Mouse (Mus musculus): ENCODE measurements at regions not wholly inside any gene's neighbourhood (a gene's known extent, or its start where the extent isn't known, plus 50 kb on each side); places are given as distances from the start of the nearest gene placed in this dataset.
A peak's percentile ranks its signal among the peaks of the same experiment; 100 is the strongest.

GRCm38 (mm10) chr4:137216908-137217497 is 60.3 kb upstream of the Wnt4 start:
- no peak for DNase-seq (ENCODE audit: low spot score)

- no peak for DNase-seq (ENCODE audit: low spot score)
These were observed 62.7 kb upstream of the Wnt4 start for GRCm38 (mm10) chr4:137214573-137214972.

- DNase-seq (ENCODE audit: low spot score): no peak
These were observed 64.4 kb upstream of the Wnt4 start for GRCm38 (mm10) chr4:137212846-137213245.

GRCm38 (mm10) chr4:137212106-137212505 is 65.2 kb upstream of the Wnt4 start:
- DNase-seq (ENCODE audit: low spot score): no peak

GRCm38 (mm10) chr4:137211288-137211687 is 66.0 kb upstream of the Wnt4 start:
- no peak for DNase-seq (ENCODE audit: low spot score)

- no peak for DNase-seq (ENCODE audit: low spot score)
These were observed 66.8 kb upstream of the Wnt4 start for GRCm38 (mm10) chr4:137210525-137210924.

GRCm38 (mm10) chr4:137200968-137201367 is 76.3 kb upstream of the Wnt4 start:
- peak; percentile 54 for DNase-seq (ENCODE audit: low spot score)

- no peak for DNase-seq (ENCODE audit: low spot score)
These were observed 76.9 kb upstream of the Wnt4 start for GRCm38 (mm10) chr4:137200426-137200825.

- DNase-seq (ENCODE audit: low spot score): no peak
These were observed 80.8 kb upstream of the Wnt4 start for GRCm38 (mm10) chr4:137196491-137196974.

- DNase-seq (ENCODE audit: low spot score): no peak
These were observed 83.2 kb upstream of the Wnt4 start for GRCm38 (mm10) chr4:137194106-137194505.

- DNase-seq (ENCODE audit: low spot score): no peak
These were observed 86.7 kb upstream of the Wnt4 start for GRCm38 (mm10) chr4:137190625-137191024.

GRCm38 (mm10) chr4:137189801-137190200 is 87.5 kb upstream of the Wnt4 start:
- DNase-seq (ENCODE audit: low spot score): no peak

GRCm38 (mm10) chr4:137189058-137189457 is 88.2 kb upstream of the Wnt4 start:
- DNase-seq (ENCODE audit: low spot score): no peak

- DNase-seq (ENCODE audit: low spot score): no peak
These were observed 89.7 kb upstream of the Wnt4 start for GRCm38 (mm10) chr4:137187592-137187991.

- no peak for DNase-seq (ENCODE audit: low spot score)
These were observed 90.2 kb upstream of the Wnt4 start for GRCm38 (mm10) chr4:137187051-137187450.

GRCm38 (mm10) chr4:137185001-137185400 is 92.3 kb upstream of the Wnt4 start:
- DNase-seq (ENCODE audit: low spot score): no peak

- no peak for DNase-seq (ENCODE audit: low spot score)
These were observed 94.0 kb upstream of the Wnt4 start for GRCm38 (mm10) chr4:137183181-137183850.

- no peak for DNase-seq (ENCODE audit: low spot score)
These were observed 94.7 kb upstream of the Wnt4 start for GRCm38 (mm10) chr4:137182547-137182946.

GRCm38 (mm10) chr4:137181252-137181651 is 96.0 kb upstream of the Wnt4 start:
- no peak for DNase-seq (ENCODE audit: low spot score)

GRCm38 (mm10) chr4:137180083-137180482 is 97.2 kb upstream of the Wnt4 start:
- no peak for DNase-seq (ENCODE audit: low spot score)

GRCm38 (mm10) chr4:137178833-137179232 is 98.5 kb upstream of the Wnt4 start:
- DNase-seq (ENCODE audit: low spot score): no peak

- peak; percentile 27 for DNase-seq (ENCODE audit: low spot score)
These were observed 112.4 kb upstream of the Wnt4 start for GRCm38 (mm10) chr4:137164933-137165332.

- peak; percentile 83 for DNase-seq (ENCODE audit: low spot score)
These were observed 112.9 kb upstream of the Wnt4 start for GRCm38 (mm10) chr4:137164429-137164828.

GRCm38 (mm10) chr4:137163962-137164361 is 113.3 kb upstream of the Wnt4 start:
- DNase-seq (ENCODE audit: low spot score): no peak
